Mouse (Mus musculus) liver, postnatal 0 days (tissue): ENCODE results near the gene Fbxo47.

ENCODE experiments used
- CTCF ChIP-seq: sonication (generic); IDR thresholded peaks from 2 replicates; pipeline ENCODE4 v1.5.1; 2016; ENCODE audit warnings: antibody characterized with exemption, low read depth
- EP300 ChIP-seq: IDR thresholded peaks from 2 replicates; pipeline ENCODE4 v1.6.1; 2016; ENCODE audit warnings: antibody characterized with exemption, low read depth, mild to moderate bottlenecking

- TF ChIP-seq CTCF (no peak), EP300 (no peak)
Measured at GRCm38 (mm10) chr11:97808621-97809234, 75.2 kb downstream of the Fbxo47 start.
